Mouse (Mus musculus) cerebral cortex, adult 2 months (tissue): Measurements from ENCODE around the gene Ccl7.

Experiments
- WGBS: fragments of 180-500 bp; shearing (Covaris S2); methylation state at CpG from one replicate; pipeline ENCODE4 v1.1.7; 2018; 5-methylcytosine and 5-hydroxymethylcytosine counted together

Ccl7 gene

DNA sequence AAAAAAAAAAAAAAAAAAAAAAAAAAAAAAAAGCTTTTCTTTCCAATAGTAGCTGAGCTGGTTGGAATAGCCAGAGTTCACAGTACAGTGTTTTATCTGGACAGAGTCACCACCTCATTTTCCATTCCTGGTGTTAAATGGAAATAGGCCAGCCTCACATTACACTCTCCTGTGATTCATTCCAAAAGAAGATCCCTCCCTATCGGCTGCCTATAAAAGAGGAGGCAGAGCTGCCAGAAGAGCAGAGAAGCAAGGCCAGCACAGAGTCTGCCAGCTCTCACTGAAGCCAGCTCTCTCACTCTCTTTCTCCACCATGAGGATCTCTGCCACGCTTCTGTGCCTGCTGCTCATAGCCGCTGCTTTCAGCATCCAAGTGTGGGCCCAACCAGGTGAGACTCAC lies at the start of gene Ccl7:
Ccl7 (plus strand) TSS at position 242 of the 400 bp plus-strand sequence.
- WGBS = 41% methylated on average over 3 of the region's 3 CpGs

DNA sequence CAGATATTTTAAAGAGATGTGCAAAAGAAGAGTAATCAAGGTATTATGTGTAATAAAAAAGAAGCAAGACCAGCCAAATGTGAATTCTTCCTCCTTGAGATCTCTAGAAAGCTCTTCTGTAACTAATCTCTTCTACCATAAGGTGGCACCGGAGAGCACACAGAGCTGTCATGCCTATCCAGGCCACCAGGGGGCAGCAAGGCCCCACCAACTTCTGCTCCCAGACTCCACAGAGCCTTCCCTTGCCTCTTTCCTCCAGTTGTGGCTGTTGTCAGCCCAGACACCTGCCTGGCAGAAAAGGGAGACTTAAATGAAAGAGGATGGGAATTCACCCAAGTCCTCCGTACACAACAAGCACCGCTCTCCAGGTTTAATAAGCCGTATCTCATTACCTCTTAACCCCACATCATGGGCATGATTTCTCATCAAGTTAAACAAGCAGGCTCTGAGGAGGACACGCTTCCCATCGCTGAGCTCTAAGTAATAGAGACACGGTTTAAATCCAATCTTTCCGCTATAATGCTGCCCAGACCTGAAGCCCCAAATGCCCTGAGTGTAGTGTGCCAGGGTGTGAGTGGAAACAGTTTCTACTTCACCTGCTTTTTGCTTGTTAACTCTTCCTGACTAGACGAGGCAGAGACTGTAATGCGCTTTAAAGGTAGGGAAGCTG lies 49.2 kb upstream of the Ccl7 start:
- WGBS = 64% methylated on average over 10 of the region's 10 CpGs

DNA sequence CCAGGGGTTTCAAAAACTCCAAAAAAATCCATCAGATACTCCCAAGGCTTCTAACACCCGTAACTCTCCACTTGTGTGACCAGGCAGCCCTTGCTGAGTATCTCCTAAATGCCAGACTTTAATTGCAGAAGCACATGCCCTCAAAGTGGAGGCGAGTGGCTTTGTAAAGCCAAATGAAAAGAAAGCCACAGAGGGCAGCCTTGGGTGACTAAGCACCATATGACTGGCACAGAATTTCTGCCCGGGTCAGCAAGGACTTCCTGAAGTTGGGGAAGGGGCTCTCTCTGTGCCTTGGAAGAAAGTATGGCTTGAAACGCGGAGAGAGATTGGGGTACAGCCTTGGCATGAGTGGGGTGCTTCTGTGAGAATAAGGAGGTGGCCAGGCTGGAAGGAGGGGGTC lies 48.4 kb upstream of the Ccl7 start:
- 93% methylated on average over 5 of the region's 5 CpGs for WGBS

DNA sequence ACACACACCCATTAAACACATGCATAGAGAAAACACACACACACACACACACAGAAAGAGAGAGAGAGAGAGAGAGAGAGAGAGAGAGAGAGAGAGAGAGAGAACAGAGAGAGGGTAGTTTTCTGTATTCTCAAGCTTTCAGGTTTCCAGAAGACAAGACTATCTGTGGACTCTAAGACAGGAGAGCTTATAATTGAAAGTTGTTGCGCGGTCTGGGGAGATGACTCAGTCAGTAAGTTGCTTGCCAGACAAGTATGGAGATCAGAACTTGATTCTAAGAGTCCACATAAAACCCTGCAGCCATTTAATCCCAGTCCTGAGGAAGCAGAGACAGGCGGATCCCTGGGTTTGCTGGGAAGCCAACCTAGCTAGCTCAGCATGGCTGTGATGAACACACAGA lies 46.9 kb upstream of the Ccl7 start:
- WGBS = 79% methylated on average over 3 of the region's 3 CpGs

DNA sequence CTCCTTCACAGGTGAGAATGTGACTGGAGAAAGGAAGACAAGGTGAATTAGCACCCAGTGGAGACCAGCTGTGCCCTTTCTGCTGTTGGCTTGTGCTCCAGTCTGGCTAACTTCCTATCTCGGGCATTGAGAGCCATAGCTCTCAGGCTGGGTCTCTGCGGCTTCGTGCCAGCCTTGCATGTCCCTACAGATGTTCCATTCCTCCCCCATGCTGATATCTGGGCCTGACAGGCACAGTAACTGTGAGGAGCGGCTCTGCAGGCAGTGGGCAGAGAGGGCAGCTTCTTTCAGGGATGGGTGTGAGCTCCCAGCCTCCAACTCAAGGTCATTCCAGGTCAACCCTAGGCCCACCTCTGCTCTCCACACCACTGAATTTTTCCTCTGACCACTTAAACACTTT lies 46.0 kb upstream of the Ccl7 start:
- WGBS = 89% methylated on average over 4 of the region's 4 CpGs

DNA sequence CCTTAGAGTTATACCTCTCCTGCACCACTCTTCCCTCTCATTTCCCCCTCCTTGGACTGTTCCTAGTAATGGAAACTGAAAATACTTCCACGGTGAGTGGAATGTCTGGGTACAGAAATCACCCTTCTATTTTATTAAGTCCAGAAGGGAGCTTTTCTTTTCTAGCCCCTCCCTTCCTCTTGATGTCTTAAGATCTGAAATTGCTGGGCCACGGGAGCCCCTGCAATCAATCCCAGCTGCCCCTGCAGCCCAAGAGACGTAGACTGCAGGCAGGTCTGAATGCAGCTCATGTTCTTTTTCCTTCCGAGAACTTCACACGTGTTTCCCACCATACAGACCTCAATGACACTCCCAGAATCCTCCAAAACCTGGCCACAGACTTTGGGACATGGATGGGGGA lies 44.9 kb upstream of the Ccl7 start:
- WGBS = 79% methylated on average over 5 of the region's 5 CpGs

DNA sequence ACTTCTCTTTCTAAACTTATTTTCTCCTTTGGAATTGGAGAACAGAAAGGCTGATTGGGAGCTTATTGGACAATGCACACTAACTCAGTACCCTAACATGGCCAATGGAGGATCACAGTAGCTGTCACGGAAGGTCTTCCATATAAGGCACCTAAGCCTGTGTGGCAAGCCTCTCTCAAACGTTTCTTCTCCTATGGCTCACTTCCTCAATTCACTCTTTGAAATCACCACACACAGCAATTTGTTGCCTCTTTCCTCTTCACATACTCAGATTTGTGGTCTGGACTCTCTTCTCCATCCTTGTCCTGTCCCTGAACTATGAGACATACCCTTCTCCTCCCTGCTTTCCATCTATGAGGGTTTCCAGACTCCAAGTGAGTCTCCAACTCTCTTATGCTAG lies 40.7 kb upstream of the Ccl7 start:
- 83% methylated on average over 2 of the region's 2 CpGs for WGBS

DNA sequence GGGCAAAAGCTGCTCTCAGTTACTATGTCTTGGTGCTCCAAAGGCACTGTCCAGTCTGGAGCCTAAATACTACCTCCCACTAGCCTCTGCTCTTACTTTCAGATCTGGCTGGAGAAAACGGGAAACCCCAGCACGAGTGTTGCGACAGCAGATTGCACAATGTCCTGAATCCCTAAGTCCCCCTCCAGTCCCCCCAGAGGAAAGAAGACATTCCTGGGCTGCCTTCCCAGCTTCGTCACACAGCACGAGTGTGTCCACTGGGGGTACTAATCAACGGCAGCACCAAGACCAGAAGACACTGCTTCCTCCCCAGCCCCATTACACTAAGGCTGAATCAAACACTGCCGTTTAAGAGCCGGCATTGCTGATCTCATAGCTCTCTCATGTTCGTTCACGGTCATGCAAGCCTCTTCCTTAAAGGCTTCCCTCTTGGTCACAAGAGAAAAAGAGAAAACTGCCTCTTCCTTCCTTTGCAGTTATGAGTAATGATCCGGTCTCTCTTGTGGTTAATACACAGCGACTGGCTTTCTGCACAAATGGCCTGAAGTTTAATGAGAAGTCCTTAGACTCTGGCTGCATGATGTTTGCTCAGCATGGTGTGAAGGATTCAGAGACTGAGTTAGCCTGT lies 38.6 kb upstream of the Ccl7 start:
- WGBS = 47% methylated on average over 12 of the region's 12 CpGs

DNA sequence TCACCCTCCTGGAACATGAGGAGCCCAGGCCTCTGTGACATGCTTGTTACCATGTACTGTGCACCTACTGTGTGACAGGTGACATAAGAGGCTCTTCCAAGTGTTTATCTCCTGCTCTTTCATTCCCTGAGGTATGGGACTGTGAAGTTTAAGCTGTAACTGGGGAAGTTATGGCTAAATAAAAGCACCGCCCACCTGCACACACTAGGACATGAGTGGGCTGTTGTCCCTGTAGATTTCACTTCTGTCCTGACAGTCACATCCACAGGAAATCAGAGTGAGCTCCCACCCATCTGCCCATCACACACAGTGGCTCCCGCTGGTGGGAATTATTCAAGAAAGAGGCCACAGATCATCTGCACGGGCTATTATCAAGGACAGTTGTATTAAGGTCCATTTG lies 35.4 kb upstream of the Ccl7 start:
- WGBS = 69% methylated on average over 3 of the region's 3 CpGs

DNA sequence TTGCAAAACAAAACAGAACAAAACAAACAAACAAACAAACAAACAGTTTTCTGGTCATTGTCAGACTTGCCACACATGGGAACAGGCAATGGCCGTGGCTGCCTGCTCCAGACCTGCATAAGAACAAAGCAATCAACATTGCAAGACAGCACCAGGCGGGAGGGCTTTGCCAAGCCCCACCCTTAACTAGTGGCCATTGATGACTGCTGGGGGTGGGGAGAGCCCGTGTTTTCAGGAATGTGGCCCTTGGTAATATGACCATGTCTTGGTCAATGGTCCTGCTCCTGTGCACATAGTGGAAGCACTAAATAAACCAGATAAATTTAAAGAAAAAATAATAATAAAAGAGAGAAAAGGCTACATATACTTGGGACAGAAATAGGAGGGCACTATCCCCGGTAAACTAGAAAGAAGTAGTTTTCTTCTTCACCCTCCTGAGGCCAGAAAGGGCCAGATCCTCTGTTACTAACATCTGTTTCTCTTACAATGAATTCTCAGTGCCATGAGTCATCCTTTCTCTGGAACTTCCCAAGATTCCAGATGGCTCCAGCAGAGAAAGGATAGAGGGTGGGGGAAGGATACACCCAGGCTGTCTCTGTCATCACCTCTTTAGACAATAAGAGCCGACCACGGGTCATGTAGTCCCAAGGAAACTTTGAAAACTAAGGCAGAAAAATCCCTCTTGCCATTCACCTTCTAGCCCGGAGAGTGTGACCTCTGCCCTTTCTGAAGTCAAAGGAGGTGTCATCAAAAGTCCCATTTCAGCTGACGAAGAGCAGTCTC lies 33.9 kb upstream of the Ccl7 start:
- WGBS = 63% methylated on average over 8 of the region's 8 CpGs

DNA sequence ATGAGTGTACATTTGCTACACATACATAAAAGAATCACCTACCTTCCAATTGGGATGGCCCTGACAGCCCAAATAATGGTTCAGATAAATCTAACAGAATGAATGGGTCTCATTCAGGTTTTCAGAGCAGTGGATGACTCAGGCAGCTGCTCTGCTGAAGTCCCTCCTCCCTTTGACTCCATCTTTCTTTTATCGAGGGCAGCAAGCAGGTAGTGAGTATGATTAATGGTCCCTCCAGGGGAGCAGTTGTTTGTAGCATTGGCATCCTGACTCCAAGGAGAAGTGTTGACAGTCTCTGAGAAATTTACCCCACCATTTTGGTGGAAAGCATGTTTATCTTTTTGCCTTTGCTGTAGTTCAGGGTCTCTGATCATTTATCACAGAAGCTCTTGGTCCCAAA lies 31.8 kb upstream of the Ccl7 start:
- 83% methylated on average over 1 of the region's 1 CpGs for WGBS

DNA sequence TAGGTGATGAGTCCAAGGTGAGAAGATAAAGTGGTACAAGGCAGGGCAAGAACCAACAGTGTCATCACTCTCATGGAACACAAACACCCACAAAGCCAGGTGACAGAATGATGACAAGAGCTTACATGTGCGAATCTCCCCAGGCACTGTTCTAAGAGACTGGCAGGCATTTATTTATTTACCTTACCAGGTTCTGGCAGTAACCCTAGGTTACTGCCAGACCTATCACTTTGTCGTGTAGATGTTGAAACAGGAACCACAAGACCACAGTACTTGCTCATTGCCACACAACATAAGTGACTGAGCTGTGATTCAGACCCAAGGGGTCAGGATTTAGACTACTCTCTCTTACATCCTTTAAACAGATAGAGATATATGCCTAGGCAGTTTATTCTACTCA lies 30.4 kb upstream of the Ccl7 start:
- WGBS = 82% methylated on average over 2 of the region's 2 CpGs

DNA sequence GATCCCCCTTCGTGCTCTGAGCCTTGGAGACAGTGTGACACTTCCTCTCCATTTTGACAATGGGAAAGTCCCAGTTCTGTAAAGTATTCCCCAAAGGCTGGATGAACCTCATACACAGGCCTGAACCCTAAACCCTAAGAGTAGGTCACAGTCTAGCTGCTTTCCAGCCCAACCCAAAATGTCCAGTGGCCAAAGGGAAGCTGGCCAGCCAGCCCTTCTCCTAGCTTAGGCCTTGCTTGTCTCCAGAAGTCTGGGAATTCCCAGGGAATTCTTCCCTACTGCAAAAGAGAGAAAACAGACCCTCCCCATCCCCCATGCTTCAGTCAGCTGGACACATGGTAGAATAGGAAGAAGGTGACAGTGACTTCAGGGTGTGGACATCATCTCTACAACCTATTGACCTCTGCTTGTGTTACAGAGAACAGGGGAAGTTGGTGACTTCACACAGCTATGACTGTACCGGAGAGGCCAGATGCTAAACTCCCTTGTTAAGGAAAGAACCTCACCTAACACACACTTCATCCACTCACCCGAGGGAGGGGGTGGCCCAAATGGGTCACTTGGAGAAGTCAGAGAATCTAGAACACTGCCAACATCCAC lies 29.2 kb upstream of the Ccl7 start:
- WGBS = 80% methylated on average over 3 of the region's 3 CpGs

DNA sequence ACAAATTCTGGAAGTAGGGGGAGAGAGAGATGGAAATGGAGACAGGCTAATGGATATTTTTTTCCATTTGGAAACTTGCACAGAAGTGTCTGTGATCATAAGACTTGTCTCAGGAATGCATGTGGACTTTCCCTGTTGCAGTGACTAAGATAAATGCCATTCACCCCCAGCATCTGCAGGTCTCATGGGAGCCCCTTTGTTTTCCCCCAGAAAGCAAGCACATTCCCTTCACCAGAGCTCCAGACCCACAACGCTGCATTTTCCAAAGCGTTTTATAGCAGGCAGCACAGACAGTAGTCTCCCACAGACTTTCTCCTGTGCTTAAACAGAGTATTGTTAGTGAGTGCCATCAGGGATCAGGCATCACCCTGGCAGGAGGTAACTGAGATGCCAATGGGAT lies 26.1 kb upstream of the Ccl7 start:
- WGBS = 42% methylated on average over 2 of the region's 2 CpGs

DNA sequence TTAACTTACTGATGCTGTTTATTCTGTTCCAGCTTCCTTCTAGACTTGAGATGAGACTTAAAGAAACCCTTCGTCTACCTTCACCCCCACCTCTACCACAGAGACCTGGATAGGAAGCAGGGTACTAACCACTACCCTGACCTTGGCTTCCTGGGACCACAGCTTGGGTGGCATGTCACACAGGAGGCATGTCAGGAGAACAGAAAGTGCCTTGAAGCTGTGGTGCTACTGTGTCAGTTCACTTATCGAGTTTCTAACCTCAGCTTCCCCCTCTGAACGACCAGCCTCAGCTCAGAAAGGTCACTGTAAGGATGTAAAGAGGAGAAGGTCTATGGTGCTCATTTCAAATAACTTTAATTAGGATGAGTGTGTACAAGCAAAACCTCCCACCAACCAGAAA lies 24.1 kb upstream of the Ccl7 start:
- 82% methylated on average over 3 of the region's 3 CpGs for WGBS

DNA sequence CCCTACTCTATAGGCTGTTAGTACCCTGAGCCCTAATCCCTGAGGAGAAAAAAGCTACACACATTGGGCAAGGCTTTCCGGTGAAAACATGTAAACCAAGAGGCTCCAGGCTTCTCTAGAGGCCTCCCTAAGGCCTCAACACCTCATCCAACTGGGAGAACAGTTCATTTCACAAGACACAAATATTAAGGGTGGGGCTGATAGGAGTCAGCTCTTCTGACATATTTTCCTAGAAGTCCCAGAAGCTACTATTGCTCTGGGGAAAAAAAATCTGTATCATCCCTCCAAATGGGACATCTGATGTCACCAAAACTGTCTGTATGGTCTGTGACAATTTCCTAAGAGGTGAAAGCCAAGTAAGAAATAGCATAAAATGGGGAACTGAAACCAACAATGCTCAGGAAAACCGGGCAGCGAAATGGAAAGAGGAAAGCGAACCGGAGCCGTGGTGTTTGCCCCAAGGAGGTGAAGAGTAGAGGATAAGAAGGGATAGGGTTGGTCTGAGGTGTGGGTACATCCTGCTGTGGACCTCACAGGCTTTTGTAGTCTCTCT lies 22.9 kb upstream of the Ccl7 start:
- 87% methylated on average over 6 of the region's 6 CpGs for WGBS

DNA sequence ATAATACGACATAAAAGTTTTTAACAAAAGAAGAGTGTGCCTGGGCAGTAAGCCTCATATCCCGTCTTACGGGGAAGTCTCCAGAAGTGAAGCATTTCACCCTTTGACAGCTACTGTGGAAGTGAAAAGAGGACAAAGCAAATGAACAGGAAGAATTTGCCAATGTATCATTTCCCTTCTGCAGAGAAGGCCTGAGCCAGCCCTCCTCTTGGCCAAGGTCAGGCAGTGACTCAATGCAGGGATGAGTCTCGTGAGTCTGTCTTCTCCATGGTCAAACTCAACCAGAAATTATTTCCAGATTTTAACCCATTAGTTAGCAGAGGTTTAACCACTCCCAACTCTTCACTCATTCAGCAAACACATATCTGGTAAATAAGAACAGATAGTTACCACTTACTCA lies 21.7 kb upstream of the Ccl7 start:
- WGBS = 82% methylated on average over 4 of the region's 4 CpGs

DNA sequence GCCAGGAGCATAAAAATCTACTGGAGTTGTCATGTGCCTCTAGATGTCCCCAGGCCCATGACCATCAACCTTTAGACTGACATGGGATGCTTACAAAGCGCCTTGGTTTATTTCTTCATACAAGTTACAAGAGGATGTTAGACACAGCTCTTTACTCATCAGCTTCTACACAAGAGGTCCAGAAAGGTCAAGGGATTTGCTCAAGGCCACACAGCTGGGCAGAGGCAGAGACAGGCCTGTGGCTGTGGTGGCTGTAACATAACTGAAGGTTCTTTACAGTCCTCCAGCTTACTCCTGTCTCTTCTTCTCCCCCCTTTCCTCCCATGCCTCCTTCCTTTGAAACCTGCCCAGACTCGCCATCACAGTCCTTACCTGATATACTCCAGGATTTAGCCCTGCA lies 15.3 kb upstream of the Ccl7 start:
- WGBS = 89% methylated on average over 2 of the region's 2 CpGs

DNA sequence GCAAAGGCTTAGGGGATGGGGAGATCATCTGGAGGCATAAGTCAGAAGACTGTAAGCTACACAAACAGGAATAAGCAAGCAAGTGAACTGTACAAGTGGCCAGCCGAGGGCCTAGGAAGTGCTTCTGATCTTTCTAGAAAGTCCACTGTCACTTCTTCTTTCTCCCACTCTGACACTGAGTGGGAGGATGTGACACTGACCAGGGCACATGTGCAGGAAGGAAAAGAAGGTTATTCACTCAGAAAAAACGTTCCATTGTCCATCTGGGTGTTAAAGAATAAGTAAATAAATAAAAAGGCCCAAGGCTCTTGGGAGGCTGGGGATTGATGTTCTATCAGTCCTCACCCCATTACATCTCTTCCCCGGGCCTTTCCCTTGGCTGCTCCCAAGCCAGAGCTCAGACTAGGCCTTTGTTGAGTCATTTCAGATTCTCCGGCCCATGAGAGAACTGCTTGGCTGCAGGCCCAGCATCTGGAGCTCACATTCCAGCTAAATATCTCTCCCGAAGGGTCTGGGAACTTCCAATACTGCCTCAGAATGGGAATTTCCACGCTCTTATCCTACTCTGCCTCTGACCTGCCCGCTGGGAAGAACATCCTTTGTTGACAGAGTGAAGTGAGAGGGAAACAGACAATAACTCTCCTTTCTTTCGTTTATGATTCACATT lies 12.7 kb upstream of the Ccl7 start:
- WGBS = 53% methylated on average over 8 of the region's 8 CpGs

DNA sequence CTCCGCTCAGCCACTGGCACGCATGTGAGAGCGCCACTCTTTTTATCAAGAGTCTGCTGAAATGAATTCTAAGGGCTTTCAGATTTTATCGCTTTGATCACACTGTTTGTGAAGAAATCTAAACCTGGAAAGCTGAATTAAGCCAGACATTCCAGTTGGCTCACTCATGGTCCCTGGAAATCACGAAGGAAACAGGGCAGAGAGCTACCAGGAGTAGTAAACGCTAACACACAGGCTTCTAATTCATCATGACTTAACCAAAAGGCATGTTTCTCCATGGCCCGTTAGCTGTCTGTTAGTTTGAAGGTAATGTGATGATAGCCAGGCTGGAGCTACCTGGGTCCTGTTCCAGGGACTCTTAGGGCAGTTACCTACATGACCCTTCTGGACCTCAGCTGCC lies 11.1 kb upstream of the Ccl7 start:
- 78% methylated on average over 7 of the region's 7 CpGs for WGBS

DNA sequence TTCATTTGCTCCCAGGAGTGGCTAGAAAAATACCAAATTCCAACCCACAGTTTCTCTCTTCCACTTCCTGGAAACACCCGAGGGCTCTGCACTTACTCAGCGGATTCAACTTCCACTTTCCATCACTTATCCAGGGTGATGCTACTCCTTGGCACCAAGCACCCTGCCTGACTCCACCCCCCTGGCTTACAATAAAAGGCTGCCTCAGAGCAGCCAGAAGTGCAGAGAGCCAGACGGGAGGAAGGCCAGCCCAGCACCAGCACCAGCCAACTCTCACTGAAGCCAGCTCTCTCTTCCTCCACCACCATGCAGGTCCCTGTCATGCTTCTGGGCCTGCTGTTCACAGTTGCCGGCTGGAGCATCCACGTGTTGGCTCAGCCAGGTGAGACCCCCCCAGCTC lies 10.2 kb upstream of the Ccl7 start, which contains the start of gene Ccl2:
Ccl2 (plus strand) TSS at position 216 of the 400 bp plus-strand sequence.
- 19% methylated on average over 5 of the region's 5 CpGs for whole genome bisulfite sequencing

DNA sequence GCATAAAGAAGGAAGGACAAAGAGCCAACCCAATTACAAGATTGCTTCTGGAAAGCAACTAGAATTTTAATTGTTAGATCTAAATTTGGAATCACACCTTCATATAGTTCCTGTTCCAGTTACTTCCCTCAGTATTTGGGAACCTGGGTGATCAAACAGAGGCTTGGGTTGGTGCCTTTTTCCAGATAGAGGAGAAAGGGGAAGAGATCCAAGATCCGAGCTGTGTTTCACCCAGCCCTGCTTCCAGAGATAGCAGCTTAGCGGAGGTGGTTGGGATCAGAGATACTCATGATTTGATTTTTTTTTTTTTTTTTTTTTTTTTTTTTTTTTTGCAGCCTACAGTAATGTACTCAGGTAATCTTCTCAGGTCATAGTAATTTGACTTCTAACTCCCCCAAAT lies 9.7 kb upstream of the Ccl7 start:
- 59% methylated on average over 2 of the region's 2 CpGs for whole genome bisulfite sequencing
